Mouse (Mus musculus) testis, adult 2 months (tissue): ENCODE data around the gene Gm609. TPM values are rescaled to one million over a fixed set of nuclear protein-coding genes. Genes with fewer than 3 reads are reported as not detected.

Experiments
- H3K27ac ChIP-seq: fragments of 200-500 bp; 2 replicates; pipeline ENCODE4 v1.5.1; 2012; ENCODE audit warnings: low read depth, low read length; ENCODE audit not compliant: control insufficient read depth, insufficient read depth
- H3K27me3 ChIP-seq: fragments of 200-500 bp; 2 replicates; pipeline ENCODE4 v1.6.1; 2012; ENCODE audit warnings: mild to moderate bottlenecking, low read length, moderate library complexity; ENCODE audit not compliant: control insufficient read depth, insufficient read depth
- H3K36me3 ChIP-seq: fragments of 200-500 bp; 2 replicates; pipeline ENCODE4 v1.6.1; 2012; ENCODE audit warnings: mild to moderate bottlenecking, low read length; ENCODE audit not compliant: control insufficient read depth, insufficient read depth
- H3K4me1 ChIP-seq: fragments of 200-500 bp; 2 replicates; pipeline ENCODE4 v1.6.1; 2012; ENCODE audit warnings: low read length; ENCODE audit not compliant: control insufficient read depth, insufficient read depth
- H3K4me3 ChIP-seq: fragments of 200-500 bp; 2 replicates; pipeline ENCODE4 v1.5.1; 2012; ENCODE audit warnings: low read depth, mild to moderate bottlenecking, low read length, moderate library complexity, mixed read lengths; ENCODE audit not compliant: control insufficient read depth
- CTCF ChIP-seq: fragments of 200-500 bp; IDR thresholded peaks from 2 replicates; pipeline ENCODE4 v1.5.1; 2012; ENCODE audit warnings: low read depth, mild to moderate bottlenecking, inconsistent platforms, low read length, moderate library complexity; ENCODE audit not compliant: control insufficient read depth, insufficient read depth, insufficient replicate concordance
- POLR2A ChIP-seq: fragments of 200-500 bp; IDR thresholded peaks from 2 replicates; pipeline ENCODE4 v1.6.1; 2012; ENCODE audit warnings: low read depth, mild to moderate bottlenecking, inconsistent platforms, low read length, moderate library complexity; ENCODE audit not compliant: control insufficient read depth
- polyA plus RNA-seq: library from polyadenylated mRNA; depleted of rRNA; stranded (reverse); fragments of >200 nt; gene quantifications from 2 replicates; pipeline ENCODE4 v1.2.3, GENCODE M21; 2012

Gm609 gene
- polyA plus RNA-seq, 1 experiment, result 2.0 TPM

- Histone ChIP-seq H3K4me1 (no peaks in the 10 kb centered on the region), H3K27me3 (no peaks in the 10 kb centered on the region), H3K36me3 (no peaks in the 10 kb centered on the region), H3K4me3 (no peak overlapping the region), H3K27ac (no peak overlapping the region)
- TF ChIP-seq CTCF (no peak), POLR2A (no peak)
Observed at GRCm38 (mm10) chr16:45377332-45377731, 115.4 kb downstream of the Gm609 start.

- no peaks in the 10 kb centered on the region for H3K36me3 ChIP-seq
- no peaks in the 10 kb centered on the region for H3K4me1 ChIP-seq
- TF ChIP-seq CTCF, result no peak
- no peak for TF ChIP-seq POLR2A
- H3K27me3 ChIP-seq, result no peaks in the 10 kb centered on the region
- no peak overlapping the region for H3K4me3 ChIP-seq
- no peak overlapping the region for H3K27ac ChIP-seq
Observed at GRCm38 (mm10) chr16:45376812-45377211, 116.0 kb downstream of the Gm609 start.

GRCm38 (mm10) chr16:45376294-45376693, 116.5 kb downstream of the Gm609 start:
- Histone ChIP-seq H3K4me1 (no peaks in the 10 kb centered on the region), H3K36me3 (no peaks in the 10 kb centered on the region), H3K27me3 (no peaks in the 10 kb centered on the region), H3K27ac (no peak overlapping the region), H3K4me3 (no peak overlapping the region)
- TF ChIP-seq POLR2A (no peak), CTCF (no peak)

GRCm38 (mm10) chr16:45375506-45376225, 117.1 kb downstream of the Gm609 start:
- Histone ChIP-seq H3K4me3 (no peak overlapping the region), H3K36me3 (no peaks in the 10 kb centered on the region), H3K27me3 (no peaks in the 10 kb centered on the region), H3K27ac (no peak overlapping the region), H3K4me1 (no peaks in the 10 kb centered on the region)
- TF ChIP-seq CTCF, result no peak
- no peak for TF ChIP-seq POLR2A

- Histone ChIP-seq H3K27ac (no peak overlapping the region), H3K27me3 (no peaks in the 10 kb centered on the region)
Observed at GRCm38 (mm10) chr16:45374074-45374473, 118.7 kb downstream of the Gm609 start.

GRCm38 (mm10) chr16:45371076-45371475, 121.7 kb downstream of the Gm609 start:
- Histone ChIP-seq H3K36me3 (no peaks in the 10 kb centered on the region), H3K27me3 (no peaks in the 10 kb centered on the region), H3K27ac (no peak overlapping the region), H3K4me3 (no peak overlapping the region), H3K4me1 (no peaks in the 10 kb centered on the region)
- TF ChIP-seq POLR2A, result no peak
- no peak for TF ChIP-seq CTCF

More at GRCm38 (mm10) chr16:45374074-45374473, 118.7 kb downstream of the Gm609 start:
- no peaks in the 10 kb centered on the region for H3K36me3 ChIP-seq
- H3K4me1 ChIP-seq, result no peaks in the 10 kb centered on the region
- TF ChIP-seq CTCF (no peak), POLR2A (no peak)
- no peak overlapping the region for H3K4me3 ChIP-seq

GRCm38 (mm10) chr16:45369285-45369965, 123.3 kb downstream of the Gm609 start:
- TF ChIP-seq POLR2A (no peak), CTCF (no peak)
- no peaks in the 10 kb centered on the region for H3K36me3 ChIP-seq
- no peak overlapping the region for H3K27ac ChIP-seq
- H3K27me3 ChIP-seq, result no peaks in the 10 kb centered on the region
- no peak overlapping the region for H3K4me3 ChIP-seq
- no peaks in the 10 kb centered on the region for H3K4me1 ChIP-seq

- peak overlapping the region; percentile 5; the same call in 1 of the 2 replicates for H3K27ac ChIP-seq
- H3K36me3 ChIP-seq, result no peaks in the 10 kb centered on the region
- H3K27me3 ChIP-seq, result no peaks in the 10 kb centered on the region
- no peak for TF ChIP-seq CTCF
- TF ChIP-seq POLR2A, result no peak
- no peaks in the 10 kb centered on the region for H3K4me1 ChIP-seq
- H3K4me3 ChIP-seq, result no peak overlapping the region
Observed at GRCm38 (mm10) chr16:45366111-45366510, 126.7 kb downstream of the Gm609 start.
